Mouse (Mus musculus): ENCODE data around the gene Ly6g. TPM values are rescaled to one million over a fixed set of nuclear protein-coding genes. Genes with fewer than 3 reads are reported as not detected.
"Not testable (repeated sequence)": the region's sequence is repeated elsewhere in the genome, so short reads cannot be mapped to it uniquely, and the experiment has no call there.

Ly6g gene
- not detected for polyA plus RNA-seq (2017; shearing (Covaris generic))

- no peak for ATAC-seq
Measured at GRCm38 (mm10) chr15:75154940-75155339, at the start of gene Ly6g. Gene Ly6g, plus strand, starts transcription at chr15:75155240.

GRCm38 (mm10) chr15:75110424-75110823 is 44.6 kb upstream of the Ly6g start:
- not testable (repeated sequence) for ATAC-seq

- not testable (repeated sequence) for ATAC-seq
Measured at GRCm38 (mm10) chr15:75111861-75112630, 43.0 kb upstream of the Ly6g start, which contains the start of gene Ly6c2. Gene Ly6c2, minus strand, starts transcription at chr15:75111970.

- ATAC-seq, result peak; percentile 85
Measured at GRCm38 (mm10) chr15:75116525-75116924, 38.5 kb upstream of the Ly6g start.

GRCm38 (mm10) chr15:75117481-75117880 is 37.6 kb upstream of the Ly6g start:
- ATAC-seq, result peak; percentile 79

GRCm38 (mm10) chr15:75118742-75119141 is 36.3 kb upstream of the Ly6g start:
- ATAC-seq, result not testable (repeated sequence)

GRCm38 (mm10) chr15:75120066-75120465 is 35.0 kb upstream of the Ly6g start:
- ATAC-seq, result no peak

GRCm38 (mm10) chr15:75132346-75132745 is 22.7 kb upstream of the Ly6g start:
- not testable (repeated sequence) for ATAC-seq

GRCm38 (mm10) chr15:75135090-75135783 is 19.8 kb upstream of the Ly6g start:
- ATAC-seq, result not testable (repeated sequence)

- not testable (repeated sequence) for ATAC-seq
Measured at GRCm38 (mm10) chr15:75137739-75138138, 17.3 kb upstream of the Ly6g start.

- ATAC-seq, result not testable (repeated sequence)
Measured at GRCm38 (mm10) chr15:75141812-75142360, 13.2 kb upstream of the Ly6g start.

GRCm38 (mm10) chr15:75143735-75144134 is 11.3 kb upstream of the Ly6g start:
- no peak for ATAC-seq

- no peak for ATAC-seq
Measured at GRCm38 (mm10) chr15:75153087-75153486, 2.0 kb upstream of the Ly6g start.

GRCm38 (mm10) chr15:75157646-75158045 is 2.6 kb downstream of the Ly6g start:
- no peak for ATAC-seq

- ATAC-seq, result no peak
Measured at GRCm38 (mm10) chr15:75175506-75175905, 20.5 kb downstream of the Ly6g start.

GRCm38 (mm10) chr15:75186291-75186690 is 31.3 kb downstream of the Ly6g start:
- ATAC-seq, result no peak

- no peak for ATAC-seq
Measured at GRCm38 (mm10) chr15:75189116-75189515, 34.1 kb downstream of the Ly6g start.

GRCm38 (mm10) chr15:75190560-75190959 is 35.5 kb downstream of the Ly6g start:
- ATAC-seq, result not testable (repeated sequence)

Other genes starting within 250 kb of the Ly6g start
- gene Ly6i, start 171.8 kb upstream of the Ly6g start, polyA plus RNA-seq (2017; shearing (Covaris generic)), result under 1 TPM in 1 of 2 experiments, not detected in 1; 0.30 TPM
- 100 to 1,000 TPM; 746 to 867 TPM for gene Ly6a, start 157.2 kb upstream of the Ly6g start, polyA plus RNA-seq (2017; shearing (Covaris generic))
- gene Ly6c1, start 106.4 kb upstream of the Ly6g start, polyA plus RNA-seq (2017; shearing (Covaris generic)), result 10 to 100 TPM; 57.5 to 82.1 TPM
- 10 to 100 TPM; 27.7 to 29.1 TPM for gene Ly6c2, start 43.3 kb upstream of the Ly6g start, polyA plus RNA-seq (2017; shearing (Covaris generic))
- gene BC025446, start 61.1 kb downstream of the Ly6g start, polyA plus RNA-seq (2017; shearing (Covaris generic)), result not detected
- gene Ly6f, start 113.2 kb downstream of the Ly6g start, polyA plus RNA-seq (2017; shearing (Covaris generic)), result not detected

Data from activated CD4-positive, CD25-positive, alpha-beta regulatory T cell, adult 4 months (primary cell).